Mouse (Mus musculus) bone marrow, adult 2 months (tissue): Measurements from ENCODE around the gene Ctnnd1.
A peak's percentile ranks its signal among the peaks of the same experiment; 100 is the strongest.

ENCODE experiments used
- CTCF ChIP-seq: fragments of 200-500 bp; IDR thresholded peaks from 2 replicates; pipeline ENCODE4 v1.5.1; 2011; ENCODE audit warnings: low read length, control low read depth; ENCODE audit not compliant: control insufficient read depth, insufficient read depth
- POLR2A ChIP-seq: fragments of 200-500 bp; IDR thresholded peaks from 2 replicates; pipeline ENCODE4 v1.6.1; 2011; ENCODE audit warnings: low read depth, mild to moderate bottlenecking, control low read depth, low read length, borderline replicate concordance; ENCODE audit not compliant: control insufficient read depth

DNA sequence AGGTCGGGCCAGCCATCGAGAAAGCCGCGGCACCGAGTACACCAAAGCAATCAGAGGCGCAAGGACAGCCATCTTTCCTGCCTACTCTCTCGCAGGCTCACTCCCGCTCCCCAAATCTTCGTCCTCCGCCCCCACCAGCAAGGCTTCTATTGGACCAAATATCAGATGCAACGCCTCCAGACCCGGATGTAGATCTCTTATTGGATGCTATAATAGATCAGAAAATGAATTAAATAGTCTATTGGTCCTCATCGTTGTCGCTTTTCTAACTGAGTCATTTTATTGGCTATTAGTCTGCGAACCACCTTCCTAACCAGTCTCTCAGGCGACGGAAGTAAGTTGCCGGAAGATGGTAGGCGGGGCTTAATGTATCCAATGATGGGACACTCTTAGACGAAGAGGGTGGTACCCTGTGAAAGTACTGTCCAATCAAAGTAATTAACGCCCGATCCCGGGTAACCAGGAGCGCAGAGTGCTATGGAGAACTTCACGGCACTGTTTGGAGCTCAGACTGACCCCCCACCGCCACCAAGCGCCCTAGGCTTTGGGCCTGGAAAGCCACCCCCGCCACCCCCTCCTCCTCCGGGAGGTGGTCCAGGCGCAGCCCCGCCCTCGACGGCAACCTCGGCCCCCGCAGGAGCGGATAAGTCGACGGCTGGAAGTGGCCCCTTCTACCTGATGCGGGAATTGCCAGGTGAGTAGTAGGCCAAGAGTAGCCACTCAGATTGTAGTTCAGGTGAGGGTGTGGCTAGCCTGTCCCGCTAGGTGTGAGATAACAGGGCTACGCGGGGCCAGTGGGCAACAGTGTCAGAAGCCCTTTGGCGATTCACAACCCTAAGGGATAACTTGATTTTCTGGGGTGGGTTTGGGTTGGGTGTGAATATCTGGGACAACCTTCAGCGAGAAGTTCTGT is 27.7 kb upstream of the Ctnnd1 start, which contains the start of the genes Gm28635 and Med19:
- no peak for TF ChIP-seq CTCF
- peak; percentile 44; the same call in 1 of the 2 replicates for TF ChIP-seq POLR2A
